27 mouse cellular contexts compared by ENCODE assay signal in genomic region chr1:86361852-86362615, GRCm38 (mm10). TPM values are rescaled to one million over a fixed set of nuclear protein-coding genes. Genes with fewer than 3 reads are reported as not detected.
"Had no signal": no experiment of that assay in that cellular context is flagged by ENCODE, and none has a peak within 500 bp of the region (broad histone marks: within the 10 kb centered on the region; RNA-seq: fewer than 3 reads in every experiment).

No protein-coding gene starts in this region.

- H3K27me3 ChIP-seq: heart, embryonic 13.5 days; heart, embryonic 15.5 days; hindbrain, embryonic 13.5 days; hindbrain, embryonic 15.5 days; kidney, embryonic 15.5 days; limb, embryonic 13.5 days; limb, embryonic 15.5 days; liver, embryonic 15.5 days had no signal

- H3K9ac ChIP-seq: heart, embryonic 13.5 days; heart, embryonic 15.5 days; hindbrain, embryonic 15.5 days; kidney, embryonic 15.5 days had no signal

- H3K4me3 ChIP-seq: gastrocnemius, adult 2 months; heart, embryonic 13.5 days; heart, embryonic 15.5 days; hindbrain, embryonic 13.5 days; hindbrain, embryonic 15.5 days; limb, embryonic 13.5 days; limb, embryonic 15.5 days had no signal

- H3K27ac ChIP-seq: gastrocnemius, adult 2 months; heart, embryonic 13.5 days; heart, embryonic 15.5 days; hindbrain, embryonic 13.5 days; hindbrain, embryonic 15.5 days; hindbrain, postnatal 0 days; kidney, embryonic 15.5 days; kidney, postnatal 0 days; limb, embryonic 13.5 days; limb, embryonic 15.5 days; liver, embryonic 15.5 days had no signal

- ATAC-seq: hindbrain, postnatal 0 days; intestine, embryonic 16.5 days had no signal

- H3K9me3 ChIP-seq: heart, embryonic 13.5 days; heart, embryonic 15.5 days; hindbrain, embryonic 13.5 days; hindbrain, embryonic 15.5 days; kidney, embryonic 15.5 days; limb, embryonic 13.5 days; limb, embryonic 15.5 days; liver, embryonic 15.5 days had no signal

- DNase-seq: gastrocnemius, adult 2 months; gastrocnemius, postnatal 14 days; gastrocnemius, postnatal 36 days; heart, adult 18-20 months; heart, postnatal 14 days; heart, postnatal 36 days; kidney, adult 11 months; kidney, adult 2 months; kidney, adult 9 months; kidney, postnatal 14 days; kidney, postnatal 36 days; layer of hippocampus, adult 9-11 months; layer of hippocampus, postnatal 36 days; left cerebral cortex, postnatal 4 days had no signal

- H3K4me2 ChIP-seq: heart, embryonic 11.5 days; heart, embryonic 13.5 days; heart, embryonic 15.5 days; hindbrain, embryonic 13.5 days; hindbrain, embryonic 15.5 days; limb, embryonic 13.5 days; limb, embryonic 15.5 days had no signal

RNA-seq across cellular contexts. Expression of gene B3gnt7, which starts 59.4 kb away (rescaled TPM):
- total RNA-seq: gastrocnemius, adult 2 months; gastrocnemius, postnatal 36 days; liver, adult 2 months had no signal
